Mouse (Mus musculus) neural tube, embryonic 14.5 days (tissue): ENCODE results near the gene Bri3. TPM values are rescaled to one million over a fixed set of nuclear protein-coding genes. Genes with fewer than 3 reads are reported as not detected.

Source experiments
- polyA plus RNA-seq: library from polyadenylated mRNA; unstranded; fragments of >200 nt; fragmentation: Nextera tagmentation; extraction: Ambion mirVana; gene quantifications from 2 replicates; pipeline ENCODE4 v1.2.1, GENCODE M21; 2014

Gene Bri3
- polyA plus RNA-seq, 1 experiment from 2014 or later, result 114 TPM

Other genes starting within 250 kb of the Bri3 start
- 83.5 and 93.2 TPM in 2 replicates for gene Ccz1, start 229.6 kb upstream of the Bri3 start, polyA plus RNA-seq
- gene Ocm, start 217.8 kb upstream of the Bri3 start, polyA plus RNA-seq, result not detected in 2 replicates
- gene Lmtk2, start 144.0 kb upstream of the Bri3 start, polyA plus RNA-seq, result 10.8 and 11.1 TPM in 2 replicates
- gene Bhlha15, start 54.2 kb upstream of the Bri3 start, polyA plus RNA-seq, result 0.14 and 0.28 TPM in 2 replicates
- 35.7 and 38.1 TPM in 2 replicates for gene Tecpr1, start 20.8 kb upstream of the Bri3 start, polyA plus RNA-seq
- gene Baiap2l1, start 113.7 kb downstream of the Bri3 start, polyA plus RNA-seq, result 1.2 and 1.9 TPM in 2 replicates